Mouse (Mus musculus) heart, postnatal 0 days (tissue): ENCODE measurements around the gene Mal. TPM values are rescaled to one million over a fixed set of nuclear protein-coding genes. Genes with fewer than 3 reads are reported as not detected.

Experiments used
- ATAC-seq: fragments of 200-750 bp; cut with Nextera tagmentation; 2 replicates; pipeline ENCODE4 v1.8.0; 2017; ENCODE audit warnings: low read depth, moderate number of reproducible peaks, moderate library complexity; ENCODE audit not compliant: insufficient read depth
- DNase-seq: peaks from one replicate; pipeline ENCODE4 v3.0.0-alpha.2; 2016; ENCODE audit warnings: low spot score
- H3K27ac ChIP-seq: fragments of 300-500 bp; sonication (generic); 2 replicates; pipeline ENCODE4 v1.5.1; 2014; ENCODE audit warnings: low read depth, mild to moderate bottlenecking
- H3K27me3 ChIP-seq: fragments of 300-500 bp; sonication (generic); 2 replicates; pipeline ENCODE4 v1.6.1; 2014; ENCODE audit warnings: low read length, mixed read lengths; ENCODE audit not compliant: control insufficient read depth, insufficient read depth
- H3K36me3 ChIP-seq: fragments of 300-500 bp; sonication (generic); replicated peaks from 2 replicates; pipeline ENCODE4 v1.6.1; 2014; ENCODE audit warnings: low read length, mixed read lengths; ENCODE audit not compliant: control insufficient read depth, insufficient read depth
- H3K4me1 ChIP-seq: fragments of 300-500 bp; sonication (generic); 2 replicates; pipeline ENCODE4 v1.6.1; 2014; ENCODE audit warnings: antibody characterized with exemption; ENCODE audit not compliant: control insufficient read depth, insufficient read depth
- H3K4me2 ChIP-seq: fragments of 300-500 bp; sonication (generic); 2 replicates; pipeline ENCODE4 v1.6.1; 2014; ENCODE audit warnings: low read depth, mild to moderate bottlenecking, low read length, moderate library complexity
- H3K4me3 ChIP-seq: fragments of 300-500 bp; sonication (generic); 2 replicates; pipeline ENCODE4 v1.5.1; 2014; ENCODE audit warnings: low read depth, low read length
- H3K9ac ChIP-seq: fragments of 300-500 bp; sonication (generic); replicated peaks from 2 replicates; pipeline ENCODE4 v1.6.1; 2014; ENCODE audit warnings: low read depth, low read length, mixed read lengths
- H3K9me3 ChIP-seq: fragments of 300-500 bp; sonication (generic); replicated peaks from 2 replicates; pipeline ENCODE4 v1.6.1; 2016; ENCODE audit warnings: low read length; ENCODE audit not compliant: control insufficient read depth
- CTCF ChIP-seq: IDR thresholded peaks from 2 replicates; pipeline ENCODE4 v1.5.1; 2016; ENCODE audit warnings: antibody characterized with exemption, control low read depth, low read depth
- EP300 ChIP-seq: IDR thresholded peaks from 2 replicates; pipeline ENCODE4 v1.6.1; 2016; ENCODE audit warnings: antibody characterized with exemption, low read depth
- WGBS: fragments of 180-500 bp; shearing (Covaris S2); extraction: QIAGEN DNeasy Blood & Tissue Kit; methylation state at CpG from one replicate; pipeline ENCODE4 v1.1.7; 2014; 5-methylcytosine and 5-hydroxymethylcytosine counted together
- polyA plus RNA-seq: library from polyadenylated mRNA; unstranded; fragments of >200 nt; fragmentation: Nextera tagmentation; extraction: Ambion mirVana; gene quantifications from 2 replicates; pipeline ENCODE4 v1.2.1, GENCODE M21; 2015
- total RNA-seq: library from RNA; depleted of rRNA; stranded (reverse); fragments of >200 nt; gene quantifications from 2 replicates; pipeline ENCODE4 v1.2.3, GENCODE M21; 2014; ENCODE audit warnings: low replicate concordance

Mal gene
- total and polyA plus RNA-seq, 2 experiments from 2014 or later, result 1.7 to 11.3 TPM

DNA sequence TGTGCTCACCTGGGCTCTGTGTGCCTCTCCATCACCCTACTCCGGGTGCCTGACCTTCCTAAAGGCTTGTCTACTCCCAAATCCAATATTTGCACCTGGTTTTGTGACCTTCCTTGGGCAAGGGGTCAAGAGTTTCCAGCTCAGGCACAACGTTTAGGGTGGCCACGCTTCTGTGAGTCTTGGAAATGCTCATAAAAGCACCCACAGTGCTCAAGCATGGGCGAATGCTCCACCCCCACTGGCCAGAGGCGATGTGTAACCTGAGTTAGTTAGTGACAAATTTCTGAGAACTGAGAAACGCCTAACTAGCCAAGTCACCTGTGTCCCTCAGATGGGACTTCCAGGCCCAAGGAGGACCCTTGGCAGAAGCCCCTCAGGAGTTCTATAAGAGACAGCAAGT is 20.9 kb downstream of the Mal start:
- DNase-seq (no peak), ATAC-seq (no peak)
- 64% methylated on average over 6 of the region's 6 CpGs for WGBS
- TF ChIP-seq CTCF, result no peak
- Histone ChIP-seq H3K9ac (no peak overlapping the region), H3K27me3 (no peaks in the 10 kb centered on the region), H3K9me3 (no peaks in the 10 kb centered on the region), H3K4me2 (no peak overlapping the region), H3K4me1 (no peaks in the 10 kb centered on the region), H3K27ac (no peak overlapping the region), H3K4me3 (no peak overlapping the region), H3K36me3 (no peaks in the 10 kb centered on the region)

GRCm38 (mm10) chr2:127632601-127633000 is 23.9 kb downstream of the Mal start:
- H3K9ac ChIP-seq, result no peak overlapping the region
- WGBS, result 54% methylated on average over 2 of the region's 2 CpGs
- H3K9me3 ChIP-seq, result no peaks in the 10 kb centered on the region
- H3K27me3 ChIP-seq, result no peaks in the 10 kb centered on the region
- DNase-seq (no peak), ATAC-seq (no peak)
- no peak overlapping the region for H3K27ac ChIP-seq
- TF ChIP-seq CTCF (no peak), EP300 (no peak)
- H3K36me3 ChIP-seq, result no peaks in the 10 kb centered on the region
- no peak overlapping the region for H3K4me2 ChIP-seq
- no peaks in the 10 kb centered on the region for H3K4me1 ChIP-seq
- no peak overlapping the region for H3K4me3 ChIP-seq

DNA sequence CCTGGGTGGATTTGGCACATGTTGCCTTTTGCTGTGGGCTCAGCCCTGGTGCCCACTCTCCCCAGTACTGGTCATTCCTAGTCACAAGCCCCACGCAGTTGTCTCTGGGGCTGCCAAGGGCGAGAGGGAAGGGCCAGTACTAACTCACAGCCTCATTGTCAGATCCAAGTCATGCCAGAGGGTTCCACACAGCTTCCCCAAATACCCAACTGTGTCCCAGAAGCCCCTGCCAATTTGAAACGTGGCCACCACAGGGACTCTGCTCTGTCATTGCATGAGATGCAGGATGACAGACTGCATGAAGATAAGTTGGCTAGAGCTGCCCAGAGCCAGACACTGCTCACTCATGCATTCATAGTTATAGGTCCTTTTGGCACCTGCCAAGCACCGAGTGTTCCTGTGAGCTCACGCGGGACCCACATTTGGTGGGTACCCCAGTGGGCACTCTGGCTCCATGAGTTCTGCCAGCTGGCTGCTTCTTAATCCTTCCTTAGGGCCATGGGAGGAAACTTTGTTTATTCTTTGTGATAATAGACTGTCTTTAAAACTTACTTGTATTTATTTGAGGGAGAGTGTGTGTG is 28.4 kb downstream of the Mal start:
- TF ChIP-seq EP300 (no peak), CTCF (no peak)
- Histone ChIP-seq H3K9me3 (no peaks in the 10 kb centered on the region), H3K4me2 (no peak overlapping the region), H3K27ac (no peak overlapping the region), H3K4me1 (no peaks in the 10 kb centered on the region), H3K4me3 (no peak overlapping the region), H3K9ac (no peak overlapping the region), H3K27me3 (no peaks in the 10 kb centered on the region), H3K36me3 (no peaks in the 10 kb centered on the region)
- WGBS, result 68% methylated on average over 6 of the region's 6 CpGs
- no peak for DNase-seq
- no peak for ATAC-seq

GRCm38 (mm10) chr2:127627354-127627753 is 29.1 kb downstream of the Mal start:
- Histone ChIP-seq H3K27me3 (no peaks in the 10 kb centered on the region), H3K36me3 (no peaks in the 10 kb centered on the region)
- WGBS, result 74% methylated on average over 6 of the region's 6 CpGs

GRCm38 (mm10) chr2:127625659-127626058 is 30.8 kb downstream of the Mal start:
- TF ChIP-seq EP300, result no peak
- no peak for TF ChIP-seq CTCF
- Histone ChIP-seq H3K9me3 (no peaks in the 10 kb centered on the region), H3K27me3 (no peaks in the 10 kb centered on the region), H3K27ac (no peak overlapping the region), H3K9ac (no peak overlapping the region), H3K4me1 (no peaks in the 10 kb centered on the region), H3K4me2 (no peak overlapping the region), H3K36me3 (no peaks in the 10 kb centered on the region), H3K4me3 (no peak overlapping the region)
- ATAC-seq, result no peak; the same call in 1 of the 2 replicates
- 59% methylated on average over 5 of the region's 5 CpGs for WGBS
- DNase-seq, result no peak

More at GRCm38 (mm10) chr2:127627354-127627753, 29.1 kb downstream of the Mal start:
- ATAC-seq (no peak), DNase-seq (no peak)
- TF ChIP-seq EP300 (no peak), CTCF (no peak)
- no peaks in the 10 kb centered on the region for H3K9me3 ChIP-seq
- H3K4me3 ChIP-seq, result no peak overlapping the region
- no peak overlapping the region for H3K27ac ChIP-seq
- H3K9ac ChIP-seq, result no peak overlapping the region
- no peaks in the 10 kb centered on the region for H3K4me1 ChIP-seq
- no peak overlapping the region for H3K4me2 ChIP-seq

- H3K9me3 ChIP-seq, result no peaks in the 10 kb centered on the region
- ATAC-seq (no peak), DNase-seq (no peak)
- TF ChIP-seq CTCF (no peak), EP300 (no peak)
- H3K27me3 ChIP-seq, result no peaks in the 10 kb centered on the region
- H3K36me3 ChIP-seq, result no peaks in the 10 kb centered on the region
- no peak overlapping the region for H3K4me3 ChIP-seq
- no peaks in the 10 kb centered on the region for H3K4me1 ChIP-seq
- H3K4me2 ChIP-seq, result no peak overlapping the region
- no peak overlapping the region for H3K9ac ChIP-seq
- WGBS, result 85% methylated on average over 2 of the region's 2 CpGs
- H3K27ac ChIP-seq, result no peak overlapping the region
Measured at GRCm38 (mm10) chr2:127624786-127625185, 31.7 kb downstream of the Mal start.
